Mouse (Mus musculus) thymus, postnatal 14 days (tissue): ENCODE data around the gene Gpc3.
"Not testable (repeated sequence)": the region's sequence is repeated elsewhere in the genome, so short reads cannot be mapped to it uniquely, and the experiment has no call there.

ENCODE experiments used
- DNase-seq: peaks from one replicate; pipeline ENCODE4 v3.0.0; 2021

Gpc3 gene

GRCm38 (mm10) chrX:52277599-52277998 is 336.2 kb downstream of the Gpc3 start:
- no peak for DNase-seq

- DNase-seq = no peak
These were observed 340.7 kb downstream of the Gpc3 start for GRCm38 (mm10) chrX:52273016-52273415.

DNA sequence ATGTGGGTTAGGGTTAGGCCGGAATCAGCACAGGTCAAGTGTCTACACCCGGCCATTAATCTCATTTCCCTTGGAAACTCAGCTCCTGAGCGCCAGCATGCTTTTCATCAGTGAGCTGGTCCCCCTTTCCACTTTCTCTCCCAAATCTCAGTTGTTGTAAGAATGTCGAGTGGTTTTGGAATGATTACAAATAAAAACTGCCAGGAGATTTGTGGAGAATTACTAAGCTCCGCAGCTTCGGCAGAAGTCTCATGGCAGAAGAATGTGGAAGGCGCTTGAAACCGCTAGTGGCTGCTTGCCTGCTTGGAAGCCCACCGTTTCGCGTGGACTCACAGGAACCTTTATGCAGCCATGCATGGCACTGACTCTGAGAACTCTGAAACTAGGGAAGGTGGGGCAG is 351.8 kb downstream of the Gpc3 start:
- no peak for DNase-seq

DNA sequence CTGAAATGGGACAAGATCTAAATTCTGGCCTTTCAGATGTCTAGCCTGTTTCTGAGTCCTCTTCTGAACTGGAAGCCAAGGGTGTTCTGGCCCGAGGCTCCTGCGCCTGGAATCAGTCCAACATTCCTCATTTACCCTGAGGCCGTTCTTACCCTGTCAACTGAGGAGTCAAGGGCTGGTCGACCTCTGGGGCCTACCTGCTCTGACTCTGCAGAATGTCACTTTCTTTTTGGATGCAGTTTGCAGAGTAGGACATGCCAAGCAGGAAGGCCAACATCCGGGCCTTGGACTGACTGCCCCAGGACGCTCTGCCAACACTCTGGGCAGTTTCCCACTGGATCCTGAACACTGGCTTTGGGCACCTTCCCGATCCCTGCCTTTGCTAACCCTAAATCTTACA is 352.2 kb downstream of the Gpc3 start:
- no peak for DNase-seq

GRCm38 (mm10) chrX:52259771-52260170 is 354.0 kb downstream of the Gpc3 start:
- not testable (repeated sequence) for DNase-seq

DNA sequence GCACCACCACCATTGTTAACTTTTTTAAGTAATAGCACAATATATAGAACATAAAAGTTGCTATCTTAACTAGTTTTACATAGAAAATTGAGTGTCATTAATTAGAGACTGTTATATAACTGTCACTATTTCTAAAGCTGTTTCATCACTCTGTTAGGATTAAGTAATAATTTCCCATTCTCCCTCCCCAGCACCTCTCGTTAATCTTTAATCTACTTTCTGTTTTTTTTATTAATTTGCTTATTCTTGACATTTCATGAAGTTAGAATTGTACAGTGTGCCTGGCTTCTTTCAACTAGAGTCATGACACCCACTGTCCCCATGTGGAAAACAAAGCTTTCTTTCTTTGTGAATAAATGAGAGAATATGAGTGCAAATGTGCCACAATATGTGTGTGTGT is 359.2 kb downstream of the Gpc3 start:
- DNase-seq = no peak

DNA sequence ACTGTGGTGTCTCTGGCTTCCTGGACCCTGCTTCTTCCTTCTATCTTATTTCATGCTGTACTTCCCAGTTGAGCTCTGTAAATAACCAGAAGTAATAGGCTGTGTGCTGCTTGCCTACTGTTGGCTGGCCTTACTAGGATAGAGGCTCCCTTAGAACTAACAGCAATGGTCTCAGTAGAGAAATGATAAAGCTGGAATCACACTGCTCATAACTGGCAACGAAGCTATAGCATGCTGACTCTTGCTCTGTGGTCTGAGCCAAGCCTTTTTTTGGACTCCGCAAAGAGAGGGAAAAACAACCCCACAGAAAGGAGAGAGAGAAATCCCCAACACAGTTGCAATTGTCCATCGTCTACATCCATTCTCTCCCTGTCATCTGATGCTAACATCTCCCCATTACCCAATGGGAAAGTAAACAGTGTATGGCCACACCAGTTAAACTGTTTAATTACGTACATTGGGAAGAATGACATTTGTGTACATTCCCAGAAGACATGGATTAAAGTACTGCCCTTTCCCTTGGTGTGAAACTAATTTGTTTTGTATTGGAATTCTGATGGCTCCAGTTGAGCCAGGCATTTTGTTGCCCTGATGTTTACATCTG is 368.0 kb downstream of the Gpc3 start:
- no peak for DNase-seq

DNA sequence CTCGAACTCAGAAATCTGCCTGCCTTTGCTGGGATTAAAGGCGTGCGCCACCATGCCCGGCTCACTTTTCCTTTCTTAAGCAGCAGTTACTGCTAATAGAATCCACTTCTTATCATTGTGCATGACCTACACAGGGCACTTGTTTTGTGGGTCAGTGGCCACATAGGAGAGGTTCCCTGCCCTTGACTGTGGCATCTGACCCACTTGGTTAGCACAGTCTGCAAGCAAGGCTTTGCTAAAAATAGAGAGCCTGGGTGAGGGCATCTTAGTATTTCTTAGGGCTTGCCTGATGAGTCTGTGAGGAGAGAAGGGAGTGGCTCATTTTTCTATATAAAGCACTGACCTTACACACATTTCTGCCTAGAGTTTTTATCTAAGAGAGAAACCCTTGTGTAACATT is 376.3 kb downstream of the Gpc3 start:
- no peak for DNase-seq

- no peak for DNase-seq
These were observed 381.8 kb downstream of the Gpc3 start for GRCm38 (mm10) chrX:52231984-52232383.

DNA sequence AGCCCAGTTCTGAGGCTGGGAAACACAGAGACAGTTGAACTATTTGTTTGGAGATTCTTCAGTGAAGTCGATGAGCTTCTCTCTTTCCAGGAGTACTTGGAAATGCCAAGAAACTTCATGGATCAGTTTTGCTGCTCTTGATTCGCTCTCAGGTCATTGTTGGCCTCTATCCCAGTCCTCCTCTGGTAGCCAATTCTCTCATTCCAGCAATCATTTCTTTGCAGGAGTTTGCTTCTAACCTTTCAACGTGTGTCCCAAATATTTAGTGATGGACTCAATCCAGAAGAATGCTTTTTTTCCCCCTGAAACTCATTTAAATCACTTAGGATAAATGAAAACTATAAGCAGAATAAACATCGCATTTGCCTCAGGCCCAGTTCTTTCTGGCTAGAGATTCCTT is 383.0 kb downstream of the Gpc3 start:
- no peak for DNase-seq
